Comparison of ENCODE assay signal across 8 mouse cellular contexts in the genomic region with DNA sequence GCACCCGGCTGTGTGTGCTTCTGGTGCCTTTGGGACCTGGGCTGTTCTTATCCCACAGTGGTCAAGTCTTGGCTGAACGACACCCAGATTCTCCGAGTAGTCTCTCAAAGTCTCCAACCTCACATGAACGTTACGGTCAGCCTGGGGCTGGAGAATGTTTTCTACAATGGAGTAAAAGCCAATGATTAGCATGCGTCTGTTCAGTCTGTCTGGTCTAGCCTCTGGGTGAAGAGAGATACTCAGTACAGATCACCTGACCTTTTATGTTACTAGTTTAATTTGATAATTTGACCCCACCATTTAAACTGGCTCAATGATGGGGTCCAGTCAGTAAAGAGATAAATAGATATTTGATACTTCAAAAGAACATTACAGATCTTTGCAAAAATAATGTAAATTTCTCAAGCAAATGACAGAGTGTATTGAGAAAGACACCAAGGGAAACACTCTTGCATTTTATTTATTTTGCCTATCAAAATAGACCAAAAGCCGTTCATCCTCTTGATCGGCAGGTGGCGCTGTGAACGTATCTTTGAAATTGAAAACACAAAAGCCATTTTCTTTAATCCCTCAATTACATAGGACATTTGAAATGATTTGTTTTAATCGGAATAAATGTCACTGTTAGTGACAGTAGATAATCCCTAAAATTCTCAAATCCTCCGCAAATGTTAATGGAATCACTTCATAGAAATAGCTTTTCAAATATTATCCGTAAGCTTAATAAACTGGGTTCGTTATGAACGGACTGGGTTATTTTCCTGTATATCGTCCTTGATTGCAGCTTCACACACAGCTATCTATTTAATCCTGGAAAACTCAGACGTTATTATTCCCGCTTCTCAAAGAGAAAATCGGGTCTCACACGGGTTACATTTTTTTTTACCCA. TPM values are rescaled to one million over a fixed set of nuclear protein-coding genes. Genes with fewer than 3 reads are reported as not detected.
A peak's percentile ranks its signal among the peaks of the same experiment; 100 is the strongest.
DNase-seq lines count a peak whose midpoint lies in the region; ATAC-seq and TF ChIP-seq lines count a peak whose summit lies in the region.

No protein-coding gene starts in this region.

- ATAC-seq in midbrain, embryonic 11.5 days (ENCODE audit: low FRiP score) = peak; percentile 20; the same call in 1 of the 2 replicates

- peak overlapping the region; percentile 40 for H3K4me2 ChIP-seq in midbrain, embryonic 11.5 days

- intact Hi-C loops in left cerebral cortex, adult 2 months (cut with DNase I) = loop anchor here (1.0 to 10.0 kb wide), 6 partner anchors 101 to 769 kb away; a partner anchor contains a TSS

- no peaks in the 10 kb centered on the region for H3K36me3 ChIP-seq in limb, embryonic 10.5 days
- H3K36me3 ChIP-seq in midbrain, embryonic 11.5 days (ENCODE audit: control insufficient read depth, insufficient read depth, low read length) = no peaks in the 10 kb centered on the region

- TF ChIP-seq CTCF in left cerebral cortex, adult 2 months (IDR thresholded peaks at IDR 0.05) = peak; percentile 77

- H3K9me3 ChIP-seq in limb, embryonic 10.5 days (replicated peaks) = no peaks in the 10 kb centered on the region
- H3K9me3 ChIP-seq in midbrain, embryonic 11.5 days (ENCODE audit: control insufficient read depth, low read length) = no peaks in the 10 kb centered on the region

- peak; percentile 58 to 68 for DNase-seq in left cerebral cortex, adult 2 months (ENCODE audit: extremely low spot score in 1 of 2, low spot score in 2 of 2)
- no peak for DNase-seq in left cerebral cortex, adult 11 months (ENCODE audit: low spot score)
- peak; percentile 52 for DNase-seq in cerebellum, adult 8-10 months
- DNase-seq in forelimb bud, embryonic 11.5 days (ENCODE audit: low read depth, low spot score) = peak; percentile 66
- peak; percentile 88 for DNase-seq in induced T-regulatory cell, adult 2 months (ENCODE audit: low read depth)
- DNase-seq in limb, embryonic 10.5 days (ENCODE audit: low spot score) = peak; percentile 64
- DNase-seq in midbrain, embryonic 11.5 days (ENCODE audit: low spot score, missing footprints) = peak; percentile 95
- peak; percentile 9 to 15 for DNase-seq in spleen, postnatal 36 days (ENCODE audit: low spot score in 2 of 2)

- peaks cover 7% of the 10 kb centered on the region for H3K4me1 ChIP-seq in limb, embryonic 10.5 days
- peaks cover 27% of the 10 kb centered on the region for H3K4me1 ChIP-seq in midbrain, embryonic 11.5 days (ENCODE audit: control insufficient read depth, insufficient read depth, low read length)

- H3K4me3 ChIP-seq in left cerebral cortex, adult 2 months = peak overlapping the region; percentile 48
- H3K4me3 ChIP-seq in limb, embryonic 10.5 days = peak overlapping the region; percentile 42
- peak overlapping the region; percentile 23 for H3K4me3 ChIP-seq in midbrain, embryonic 11.5 days (ENCODE audit: low read depth, low read length)

- peak overlapping the region; percentile 51; the same call in 1 of the 2 replicates for H3K9ac ChIP-seq in midbrain, embryonic 11.5 days (ENCODE audit: low read length)

- WGBS in limb, embryonic 10.5 days = 32% methylated on average over 20 of the region's 20 CpGs
- WGBS in midbrain, embryonic 11.5 days = 16% methylated on average over 20 of the region's 20 CpGs

- H3K27ac ChIP-seq in left cerebral cortex, adult 2 months = peak overlapping the region; percentile 61
- no peak overlapping the region for H3K27ac ChIP-seq in limb, embryonic 10.5 days
- peak overlapping the region; percentile 3; the same call in 1 of the 2 replicates for H3K27ac ChIP-seq in midbrain, embryonic 11.5 days (ENCODE audit: low read depth, low read length)

- H3K27me3 ChIP-seq in limb, embryonic 10.5 days (ENCODE audit: low read depth, poor library complexity, severe bottlenecking) = no peaks in the 10 kb centered on the region
- no peaks in the 10 kb centered on the region for H3K27me3 ChIP-seq in midbrain, embryonic 11.5 days (ENCODE audit: control insufficient read depth, insufficient read depth, low read length)

RNA-seq across cellular contexts. Expression of a gene that starts 29.3 kb away (rescaled TPM):
- total RNA-seq in left cerebral cortex, adult 2 months (2021) = not detected
- not detected in 2 replicates for polyA plus RNA-seq in limb, embryonic 10.5 days (2016; fragmentation: Nextera tagmentation; extraction: Ambion mirVana)
- not detected in 2 replicates for polyA plus RNA-seq in midbrain, embryonic 11.5 days (2014; fragmentation: Nextera tagmentation; extraction: Ambion mirVana)
